9 mouse cellular contexts compared by ENCODE assay signal in genomic region chr11:58352681-58353548, GRCm38 (mm10). TPM values are rescaled to one million over a fixed set of nuclear protein-coding genes. Genes with fewer than 3 reads are reported as not detected.
DNase-seq lines count a peak whose midpoint lies in the region; ATAC-seq lines count a peak whose summit lies in the region.
"Had no signal": no experiment of that assay in that cellular context is flagged by ENCODE, and none has a peak within 500 bp of the region (broad histone marks: within the 10 kb centered on the region; RNA-seq: fewer than 3 reads in every experiment).

No protein-coding gene starts in this region.

- DNase-seq in neural tube, embryonic 10.5 days (ENCODE audit: extremely low spot score, low spot score): peak; percentile 18
- peak; percentile 71 for DNase-seq in ZHBTc4 (ENCODE audit: low read depth, low spot score)
- peak; percentile 49 for DNase-seq in induced T-regulatory cell, adult 2 months (ENCODE audit: low read depth)
- DNase-seq in adrenal gland, adult 2 months: no peak

- no peak overlapping the region for H3K4me2 ChIP-seq in neural tube, embryonic 15.5 days
- H3K4me2 ChIP-seq in stomach, embryonic 14.5 days (replicated peaks; ENCODE audit: low read depth, low read length): no peak overlapping the region
- no peak overlapping the region for H3K4me2 ChIP-seq in hindbrain, embryonic 13.5 days
- H3K4me2 ChIP-seq: midbrain, embryonic 12.5 days had no signal

- no peaks in the 10 kb centered on the region for H3K27me3 ChIP-seq in neural tube, embryonic 15.5 days (replicated peaks)
- no peaks in the 10 kb centered on the region for H3K27me3 ChIP-seq in stomach, embryonic 14.5 days (ENCODE audit: control insufficient read depth, insufficient read depth, low read length)
- H3K27me3 ChIP-seq in hindbrain, embryonic 13.5 days: no peaks in the 10 kb centered on the region
- H3K27me3 ChIP-seq: midbrain, embryonic 12.5 days had no signal

- no peaks in the 10 kb centered on the region for H3K9me3 ChIP-seq in neural tube, embryonic 15.5 days (replicated peaks)
- H3K9me3 ChIP-seq in stomach, embryonic 14.5 days (ENCODE audit: control insufficient read depth, low read depth, low read length): no peaks in the 10 kb centered on the region
- no peaks in the 10 kb centered on the region for H3K9me3 ChIP-seq in hindbrain, embryonic 13.5 days
- H3K9me3 ChIP-seq: midbrain, embryonic 12.5 days had no signal

- no peak for ATAC-seq in neural tube, embryonic 15.5 days (ENCODE audit: low FRiP score)
- peak; percentile 80 for ATAC-seq in stomach, embryonic 14.5 days (ENCODE audit: insufficient number of reproducible peaks, insufficient read depth, low FRiP score, low read depth)
- no peak for ATAC-seq in hindbrain, embryonic 13.5 days (ENCODE audit: low FRiP score)

- H3K36me3 ChIP-seq in neural tube, embryonic 15.5 days: 0 out of 2 replicates have a peak, but pooled peaks cover 8% of the 10 kb centered on the region
- H3K36me3 ChIP-seq in stomach, embryonic 14.5 days (ENCODE audit: control insufficient read depth, insufficient read depth, low read length): no peaks in the 10 kb centered on the region
- H3K36me3 ChIP-seq in hindbrain, embryonic 13.5 days: peaks cover 17% of the 10 kb centered on the region

- H3K27ac ChIP-seq in neural tube, embryonic 15.5 days (replicated peaks): no peak overlapping the region
- H3K27ac ChIP-seq in stomach, embryonic 14.5 days (ENCODE audit: low read length): no peak overlapping the region
- no peak overlapping the region for H3K27ac ChIP-seq in hindbrain, embryonic 13.5 days
- H3K27ac ChIP-seq: midbrain, embryonic 12.5 days had no signal

- no peak overlapping the region for H3K4me3 ChIP-seq in neural tube, embryonic 15.5 days (replicated peaks)
- no peak overlapping the region for H3K4me3 ChIP-seq in stomach, embryonic 14.5 days (ENCODE audit: low read depth, low read length)
- no peak overlapping the region for H3K4me3 ChIP-seq in hindbrain, embryonic 13.5 days
- H3K4me3 ChIP-seq: midbrain, embryonic 12.5 days had no signal

- H3K4me1 ChIP-seq in neural tube, embryonic 15.5 days: no peaks in the 10 kb centered on the region
- H3K4me1 ChIP-seq in stomach, embryonic 14.5 days (ENCODE audit: control insufficient read depth, insufficient read depth, low read length): no peaks in the 10 kb centered on the region
- no peaks in the 10 kb centered on the region for H3K4me1 ChIP-seq in hindbrain, embryonic 13.5 days (replicated peaks)
- H3K4me1 ChIP-seq: midbrain, embryonic 12.5 days had no signal

- H3K9ac ChIP-seq in neural tube, embryonic 15.5 days (replicated peaks): no peak overlapping the region
- no peak overlapping the region for H3K9ac ChIP-seq in stomach, embryonic 14.5 days (replicated peaks; ENCODE audit: low read depth, low read length)
- H3K9ac ChIP-seq in hindbrain, embryonic 13.5 days: no peak overlapping the region
- H3K9ac ChIP-seq: midbrain, embryonic 12.5 days had no signal

- WGBS in neural tube, embryonic 15.5 days: 67% methylated on average over 7 of the region's 7 CpGs
- 32% methylated on average over 7 of the region's 7 CpGs for WGBS in stomach, embryonic 14.5 days
- WGBS in hindbrain, embryonic 13.5 days: 65% methylated on average over 7 of the region's 7 CpGs

RNA-seq across cellular contexts. Expression of gene Sh3bp5l, which starts 22.4 kb away (rescaled TPM):
- 47.1 and 47.7 TPM in 2 replicates for polyA plus RNA-seq in neural tube, embryonic 15.5 days (2015; fragmentation: Nextera tagmentation; extraction: Ambion mirVana)
- 22.4 and 24.2 TPM in 2 replicates for polyA plus RNA-seq in stomach, embryonic 14.5 days (2014; fragmentation: Nextera tagmentation; extraction: Ambion mirVana)
- polyA plus RNA-seq in hindbrain, embryonic 13.5 days (2015; fragmentation: Nextera tagmentation; extraction: Ambion mirVana): 48.5 and 49.9 TPM in 2 replicates
- 10 to 100 TPM; 24.3 to 54.5 TPM for total RNA-seq in adrenal gland, adult 2 months (2021)
- 49.6 and 49.7 TPM in 2 replicates for polyA plus RNA-seq in adrenal gland, adult 2 months (2012; rRNA removed)

RNA-seq across cellular contexts. Expression of gene Zfp672, which starts 22.8 kb away (rescaled TPM):
- 37.9 and 44.8 TPM in 2 replicates for polyA plus RNA-seq in neural tube, embryonic 15.5 days (2015; fragmentation: Nextera tagmentation; extraction: Ambion mirVana)
- polyA plus RNA-seq in stomach, embryonic 14.5 days (2014; fragmentation: Nextera tagmentation; extraction: Ambion mirVana): 41.8 and 44.9 TPM in 2 replicates
- polyA plus RNA-seq in hindbrain, embryonic 13.5 days (2015; fragmentation: Nextera tagmentation; extraction: Ambion mirVana): 38.4 and 40.2 TPM in 2 replicates
- total RNA-seq in adrenal gland, adult 2 months (2021): 10 to 100 TPM; 43.6 to 51.2 TPM
- polyA plus RNA-seq in adrenal gland, adult 2 months (2012; rRNA removed): 59.3 and 59.9 TPM in 2 replicates

RNA-seq across cellular contexts. Expression of gene Lypd8, which starts 25.9 kb away (rescaled TPM):
- polyA plus RNA-seq in neural tube, embryonic 15.5 days (2015; fragmentation: Nextera tagmentation; extraction: Ambion mirVana): 0.37 and 19.8 TPM in 2 replicates
- 32.0 and 42.9 TPM in 2 replicates for polyA plus RNA-seq in stomach, embryonic 14.5 days (2014; fragmentation: Nextera tagmentation; extraction: Ambion mirVana)
- not detected in 2 replicates for polyA plus RNA-seq in hindbrain, embryonic 13.5 days (2015; fragmentation: Nextera tagmentation; extraction: Ambion mirVana)
- not detected for total RNA-seq in adrenal gland, adult 2 months (2021)
- polyA plus RNA-seq in adrenal gland, adult 2 months (2012; rRNA removed): 0.16 and 0.73 TPM in 2 replicates
- total RNA-seq: hematopoietic stem cell, adult 5-6 weeks had no signal
- polyA plus RNA-seq: midbrain, embryonic 12.5 days had no signal

RNA-seq across cellular contexts. Expression of gene Zfp692, which starts 46.0 kb away (rescaled TPM):
- polyA plus RNA-seq in neural tube, embryonic 15.5 days (2015; fragmentation: Nextera tagmentation; extraction: Ambion mirVana): 31.5 and 33.3 TPM in 2 replicates
- polyA plus RNA-seq in stomach, embryonic 14.5 days (2014; fragmentation: Nextera tagmentation; extraction: Ambion mirVana): 19.8 and 21.3 TPM in 2 replicates
- 26.7 and 27.1 TPM in 2 replicates for polyA plus RNA-seq in hindbrain, embryonic 13.5 days (2015; fragmentation: Nextera tagmentation; extraction: Ambion mirVana)
- 10 to 100 TPM; 10.5 to 11.7 TPM for total RNA-seq in adrenal gland, adult 2 months (2021)
- polyA plus RNA-seq in adrenal gland, adult 2 months (2012; rRNA removed): 23.3 and 25.7 TPM in 2 replicates
